Mouse (Mus musculus): Measurements from ENCODE around the gene Sp100. TPM values are rescaled to one million over a fixed set of nuclear protein-coding genes. Genes with fewer than 3 reads are reported as not detected.

Sp100 gene
- polyA plus RNA-seq, 1 experiment from 2014 or later, result 9.9 TPM

GRCm38 (mm10) chr1:85714501-85714900, 64.7 kb downstream of the Sp100 start:
- ATAC-seq (replicated peaks; ENCODE audit: extremely low read depth, insufficient read depth, low FRiP score), result no peak
- no peak overlapping the region for H3K9ac ChIP-seq (ENCODE audit: low read length)

GRCm38 (mm10) chr1:85716447-85717027, 66.7 kb downstream of the Sp100 start:
- Histone ChIP-seq H3K4me1 (ENCODE audit: control insufficient read depth, insufficient read depth, low read length) (peaks cover 19% of the 10 kb centered on the region), H3K9ac (ENCODE audit: low read length) (no peak overlapping the region), H3K27ac (ENCODE audit: low read length) (no peak overlapping the region), H3K4me2 (ENCODE audit: low read depth, low read length) (no peak overlapping the region), H3K36me3 (ENCODE audit: control insufficient read depth, insufficient read depth) (no peaks in the 10 kb centered on the region), H3K27me3 (ENCODE audit: control insufficient read depth, insufficient read depth, low read length) (no peaks in the 10 kb centered on the region), H3K9me3 (replicated peaks; ENCODE audit: control insufficient read depth, low read length) (no peaks in the 10 kb centered on the region), H3K4me3 (ENCODE audit: low read length) (no peak overlapping the region)
- no peak for ATAC-seq (replicated peaks; ENCODE audit: extremely low read depth, insufficient read depth, low FRiP score)
- WGBS, result 74% methylated on average over 7 of the region's 7 CpGs

More at GRCm38 (mm10) chr1:85714501-85714900, 64.7 kb downstream of the Sp100 start:
- Histone ChIP-seq H3K36me3 (ENCODE audit: control insufficient read depth, insufficient read depth) (no peaks in the 10 kb centered on the region), H3K4me1 (ENCODE audit: control insufficient read depth, insufficient read depth, low read length) (peaks cover 12% of the 10 kb centered on the region), H3K27ac (ENCODE audit: low read length) (no peak overlapping the region), H3K4me3 (ENCODE audit: low read length) (no peak overlapping the region), H3K9me3 (replicated peaks; ENCODE audit: control insufficient read depth, low read length) (no peaks in the 10 kb centered on the region), H3K27me3 (ENCODE audit: control insufficient read depth, insufficient read depth, low read length) (no peaks in the 10 kb centered on the region), H3K4me2 (ENCODE audit: low read depth, low read length) (no peak overlapping the region)

- Histone ChIP-seq H3K4me3 (ENCODE audit: low read length) (no peak overlapping the region), H3K4me2 (ENCODE audit: low read depth, low read length) (no peak overlapping the region), H3K4me1 (ENCODE audit: control insufficient read depth, insufficient read depth, low read length) (peaks cover 19% of the 10 kb centered on the region), H3K36me3 (ENCODE audit: control insufficient read depth, insufficient read depth) (no peaks in the 10 kb centered on the region), H3K27ac (ENCODE audit: low read length) (peak overlapping the region; percentile 52), H3K9ac (ENCODE audit: low read length) (no peak overlapping the region), H3K9me3 (replicated peaks; ENCODE audit: control insufficient read depth, low read length) (no peaks in the 10 kb centered on the region), H3K27me3 (ENCODE audit: control insufficient read depth, insufficient read depth, low read length) (no peaks in the 10 kb centered on the region)
- 24% methylated on average over 4 of the region's 4 CpGs for WGBS
- ATAC-seq (replicated peaks; ENCODE audit: extremely low read depth, insufficient read depth, low FRiP score), result no peak; the same call in 1 of the 2 replicates
Measured at GRCm38 (mm10) chr1:85719049-85719448, 69.3 kb downstream of the Sp100 start.

DNA sequence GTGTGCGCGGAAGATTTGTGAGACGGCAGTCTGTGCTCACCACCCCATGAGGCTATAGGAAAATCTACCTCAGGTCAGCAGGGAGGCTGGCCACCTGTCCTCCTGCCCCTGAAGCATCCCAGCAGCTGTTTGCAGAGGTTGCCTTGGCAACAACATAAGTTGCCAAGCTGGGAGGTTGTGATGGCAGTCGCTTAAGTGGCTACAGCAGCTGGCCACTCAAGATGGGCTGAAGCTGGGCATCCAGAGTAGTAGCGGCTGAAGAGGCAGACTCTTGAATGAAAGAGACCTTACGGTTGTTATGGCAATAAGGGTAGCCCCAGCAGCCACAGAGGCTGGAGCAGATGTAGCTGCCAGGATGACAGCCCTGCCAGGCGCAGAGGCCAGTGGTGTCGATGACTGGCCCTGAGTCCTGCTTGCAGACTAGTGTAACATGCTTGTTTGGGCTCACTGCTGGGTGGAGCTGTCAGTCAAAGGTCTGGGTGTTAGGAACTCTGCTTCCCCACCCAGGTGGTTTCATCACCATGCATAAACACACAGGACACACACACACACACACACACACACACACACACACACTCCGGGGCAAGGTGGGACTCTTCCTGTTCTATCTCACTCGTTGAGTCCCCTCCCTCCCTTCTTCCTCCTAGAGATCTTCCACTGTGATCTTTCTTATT, 70.6 kb downstream of the Sp100 start:
- no peak overlapping the region for H3K9ac ChIP-seq (ENCODE audit: low read length)
- H3K27ac ChIP-seq (ENCODE audit: low read length), result no peak overlapping the region
- WGBS, result 58% methylated on average over 10 of the region's 10 CpGs
- H3K4me1 ChIP-seq (ENCODE audit: control insufficient read depth, insufficient read depth, low read length), result peaks cover 19% of the 10 kb centered on the region
- no peaks in the 10 kb centered on the region for H3K9me3 ChIP-seq (replicated peaks; ENCODE audit: control insufficient read depth, low read length)
- H3K4me3 ChIP-seq (ENCODE audit: low read length), result no peak overlapping the region
- no peaks in the 10 kb centered on the region for H3K27me3 ChIP-seq (ENCODE audit: control insufficient read depth, insufficient read depth, low read length)
- H3K4me2 ChIP-seq (ENCODE audit: low read depth, low read length), result no peak overlapping the region
- no peaks in the 10 kb centered on the region for H3K36me3 ChIP-seq (ENCODE audit: control insufficient read depth, insufficient read depth)
- ATAC-seq (replicated peaks; ENCODE audit: extremely low read depth, insufficient read depth, low FRiP score), result no peak

GRCm38 (mm10) chr1:85730471-85730870, 80.7 kb downstream of the Sp100 start:
- no peak overlapping the region for H3K9ac ChIP-seq (ENCODE audit: low read length)
- no peak overlapping the region for H3K27ac ChIP-seq (ENCODE audit: low read length)
- H3K9me3 ChIP-seq (replicated peaks; ENCODE audit: control insufficient read depth, low read length), result no peaks in the 10 kb centered on the region
- H3K36me3 ChIP-seq (ENCODE audit: control insufficient read depth, insufficient read depth), result no peaks in the 10 kb centered on the region
- WGBS, result 72% methylated on average over 6 of the region's 6 CpGs
- H3K4me1 ChIP-seq (ENCODE audit: control insufficient read depth, insufficient read depth, low read length), result no peaks in the 10 kb centered on the region
- H3K4me2 ChIP-seq (ENCODE audit: low read depth, low read length), result no peak overlapping the region
- no peaks in the 10 kb centered on the region for H3K27me3 ChIP-seq (ENCODE audit: control insufficient read depth, insufficient read depth, low read length)
- H3K4me3 ChIP-seq (ENCODE audit: low read length), result no peak overlapping the region
- ATAC-seq (replicated peaks; ENCODE audit: extremely low read depth, insufficient read depth, low FRiP score), result no peak

- no peak overlapping the region for H3K4me3 ChIP-seq (ENCODE audit: low read length)
- H3K4me1 ChIP-seq (ENCODE audit: control insufficient read depth, insufficient read depth, low read length), result peaks cover 2% of the 10 kb centered on the region; the same call in 1 of the 2 replicates
- no peaks in the 10 kb centered on the region for H3K36me3 ChIP-seq (ENCODE audit: control insufficient read depth, insufficient read depth)
- ATAC-seq (replicated peaks; ENCODE audit: extremely low read depth, insufficient read depth, low FRiP score), result no peak
- H3K4me2 ChIP-seq (ENCODE audit: low read depth, low read length), result no peak overlapping the region
- no peaks in the 10 kb centered on the region for H3K27me3 ChIP-seq (ENCODE audit: control insufficient read depth, insufficient read depth, low read length)
- WGBS, result 74% methylated on average over 3 of the region's 3 CpGs
- H3K9me3 ChIP-seq (replicated peaks; ENCODE audit: control insufficient read depth, low read length), result no peaks in the 10 kb centered on the region
- no peak overlapping the region; the same call in 1 of the 2 replicates for H3K27ac ChIP-seq (ENCODE audit: low read length)
- no peak overlapping the region for H3K9ac ChIP-seq (ENCODE audit: low read length)
Measured at GRCm38 (mm10) chr1:85732581-85732980, 82.8 kb downstream of the Sp100 start.

- H3K36me3 ChIP-seq (ENCODE audit: control insufficient read depth, insufficient read depth), result no peaks in the 10 kb centered on the region
- 0 out of 2 replicates have a peak, but pooled peaks cover 2% of the 10 kb centered on the region for H3K9me3 ChIP-seq (replicated peaks; ENCODE audit: control insufficient read depth, low read length)
- H3K27me3 ChIP-seq (ENCODE audit: control insufficient read depth, insufficient read depth, low read length), result no peaks in the 10 kb centered on the region
- peaks cover 2% of the 10 kb centered on the region; the same call in 1 of the 2 replicates for H3K4me1 ChIP-seq (ENCODE audit: control insufficient read depth, insufficient read depth, low read length)
- H3K4me3 ChIP-seq (ENCODE audit: low read length), result no peak overlapping the region
- no peak overlapping the region for H3K9ac ChIP-seq (ENCODE audit: low read length)
- no peak for ATAC-seq (replicated peaks; ENCODE audit: extremely low read depth, insufficient read depth, low FRiP score)
- WGBS, result 72% methylated on average over 1 of the region's 1 CpGs
- H3K27ac ChIP-seq (ENCODE audit: low read length), result no peak overlapping the region
- no peak overlapping the region for H3K4me2 ChIP-seq (ENCODE audit: low read depth, low read length)
Measured at GRCm38 (mm10) chr1:85734511-85734910, 84.7 kb downstream of the Sp100 start.

- Histone ChIP-seq H3K27ac (ENCODE audit: low read length) (peak overlapping the region; percentile 10), H3K36me3 (ENCODE audit: control insufficient read depth, insufficient read depth) (no peaks in the 10 kb centered on the region), H3K9ac (ENCODE audit: low read length) (no peak overlapping the region), H3K4me1 (ENCODE audit: control insufficient read depth, insufficient read depth, low read length) (peaks cover 2% of the 10 kb centered on the region; the same call in 1 of the 2 replicates), H3K27me3 (ENCODE audit: control insufficient read depth, insufficient read depth, low read length) (no peaks in the 10 kb centered on the region), H3K4me2 (ENCODE audit: low read depth, low read length) (peak overlapping the region; percentile 66), H3K4me3 (ENCODE audit: low read length) (peak overlapping the region; percentile 47), H3K9me3 (replicated peaks; ENCODE audit: control insufficient read depth, low read length) (0 out of 2 replicates have a peak, but pooled peaks cover 2% of the 10 kb centered on the region)
- ATAC-seq (replicated peaks; ENCODE audit: extremely low read depth, insufficient read depth, low FRiP score), result peak; percentile 49
- 62% methylated on average over 13 of the region's 13 CpGs for WGBS
Measured at GRCm38 (mm10) chr1:85735463-85736123, 85.8 kb downstream of the Sp100 start.

All from heart, embryonic 16.5 days (tissue).